Mouse (Mus musculus): ENCODE measurements around the gene Fgd1.

GRCm38 (mm10) chrX:151076007-151076406 lies 30.1 kb downstream of the Fgd1 start:
- no peak for TF ChIP-seq CTCF (IDR thresholded peaks at IDR 0.05; ENCODE audit: insufficient read depth, low read depth, low read length)
- no peak for TF ChIP-seq POLR2A (IDR thresholded peaks at IDR 0.05; ENCODE audit: insufficient read depth, low read depth, low read length)

All from olfactory bulb, adult 2 months (tissue).